Mouse (Mus musculus) forebrain, embryonic 16.5 days (tissue): ENCODE results near the gene Gnb1. TPM values are rescaled to one million over a fixed set of nuclear protein-coding genes. Genes with fewer than 3 reads are reported as not detected.
"Not testable (repeated sequence)": the region's sequence is repeated elsewhere in the genome, so short reads cannot be mapped to it uniquely, and the experiment has no call there.

ENCODE experiments used
- ATAC-seq: fragments of 200-750 bp; cut with Nextera tagmentation; 2 replicates; pipeline ENCODE4 v1.8.0; 2017; ENCODE audit warnings: mild to moderate bottlenecking, moderate library complexity
- H3K27ac ChIP-seq: fragments of 300-500 bp; sonication (generic); 2 replicates; pipeline ENCODE4 v1.5.1; 2014; ENCODE audit warnings: low read length, control low read depth
- H3K27me3 ChIP-seq: fragments of 300-500 bp; sonication (generic); replicated peaks from 2 replicates; pipeline ENCODE4 v1.6.1; 2014; ENCODE audit warnings: low read length; ENCODE audit not compliant: control insufficient read depth, insufficient read depth
- H3K36me3 ChIP-seq: fragments of 300-500 bp; sonication (generic); 2 replicates; pipeline ENCODE4 v1.6.1; 2014; ENCODE audit not compliant: control insufficient read depth, insufficient read depth
- H3K4me1 ChIP-seq: fragments of 300-500 bp; sonication (generic); replicated peaks from 2 replicates; pipeline ENCODE4 v1.6.1; 2014; ENCODE audit warnings: low read length; ENCODE audit not compliant: control insufficient read depth, insufficient read depth
- H3K4me2 ChIP-seq: fragments of 300-500 bp; sonication (generic); 2 replicates; pipeline ENCODE4 v1.6.1; 2014; ENCODE audit warnings: mild to moderate bottlenecking, low read length, control low read depth
- H3K4me3 ChIP-seq: fragments of 300-500 bp; sonication (generic); replicated peaks from 2 replicates; pipeline ENCODE4 v1.5.1; 2014; ENCODE audit warnings: mild to moderate bottlenecking, low read length, control low read depth
- H3K9ac ChIP-seq: fragments of 300-500 bp; sonication (generic); replicated peaks from 2 replicates; pipeline ENCODE4 v1.6.1; 2014; ENCODE audit warnings: low read depth, low read length, control low read depth
- H3K9me3 ChIP-seq: fragments of 300-500 bp; sonication (generic); 2 replicates; pipeline ENCODE4 v1.6.1; 2016; ENCODE audit warnings: low read length; ENCODE audit not compliant: control insufficient read depth
- WGBS: fragments of 180-500 bp; shearing (Covaris S2); extraction: QIAGEN DNeasy Blood & Tissue Kit; methylation state at CpG from one replicate; pipeline ENCODE4 v1.1.7; 2014; 5-methylcytosine and 5-hydroxymethylcytosine counted together
- polyA plus RNA-seq: library from polyadenylated mRNA; unstranded; fragments of >200 nt; fragmentation: Nextera tagmentation; extraction: Ambion mirVana; gene quantifications from 2 replicates; pipeline ENCODE4 v1.2.1, GENCODE M21; 2015

Gnb1 gene
- polyA plus RNA-seq, 1 experiment from 2014 or later, result 1,158 TPM

DNA sequence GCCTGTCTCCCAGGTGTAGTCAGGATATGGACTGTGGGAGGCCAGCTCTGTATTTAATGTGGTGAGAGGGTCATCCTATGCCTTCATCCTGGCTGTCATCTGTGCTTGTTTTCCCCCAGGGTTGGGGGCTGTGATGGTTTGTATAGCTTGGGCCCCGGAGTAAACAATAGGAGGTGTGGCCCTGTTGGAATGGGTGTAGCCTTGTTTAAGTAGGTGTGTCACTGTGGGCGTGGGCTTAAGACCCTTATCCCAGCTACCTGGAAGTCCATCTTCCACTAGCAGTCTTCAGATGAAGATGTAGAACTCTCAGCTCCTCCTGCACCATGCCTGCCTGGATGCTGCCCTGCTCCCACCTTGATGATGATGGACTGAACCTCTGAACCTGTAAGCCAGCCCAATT, 17.4 kb upstream of the Gnb1 start:
- H3K27me3 ChIP-seq, ATAC-seq, H3K4me1 ChIP-seq, H3K27ac ChIP-seq, H3K9ac ChIP-seq, H3K4me3 ChIP-seq, H3K9me3 ChIP-seq, H3K4me2 ChIP-seq, H3K36me3 ChIP-seq: not testable (repeated sequence)
- 64% methylated on average over 2 of the region's 2 CpGs for WGBS

DNA sequence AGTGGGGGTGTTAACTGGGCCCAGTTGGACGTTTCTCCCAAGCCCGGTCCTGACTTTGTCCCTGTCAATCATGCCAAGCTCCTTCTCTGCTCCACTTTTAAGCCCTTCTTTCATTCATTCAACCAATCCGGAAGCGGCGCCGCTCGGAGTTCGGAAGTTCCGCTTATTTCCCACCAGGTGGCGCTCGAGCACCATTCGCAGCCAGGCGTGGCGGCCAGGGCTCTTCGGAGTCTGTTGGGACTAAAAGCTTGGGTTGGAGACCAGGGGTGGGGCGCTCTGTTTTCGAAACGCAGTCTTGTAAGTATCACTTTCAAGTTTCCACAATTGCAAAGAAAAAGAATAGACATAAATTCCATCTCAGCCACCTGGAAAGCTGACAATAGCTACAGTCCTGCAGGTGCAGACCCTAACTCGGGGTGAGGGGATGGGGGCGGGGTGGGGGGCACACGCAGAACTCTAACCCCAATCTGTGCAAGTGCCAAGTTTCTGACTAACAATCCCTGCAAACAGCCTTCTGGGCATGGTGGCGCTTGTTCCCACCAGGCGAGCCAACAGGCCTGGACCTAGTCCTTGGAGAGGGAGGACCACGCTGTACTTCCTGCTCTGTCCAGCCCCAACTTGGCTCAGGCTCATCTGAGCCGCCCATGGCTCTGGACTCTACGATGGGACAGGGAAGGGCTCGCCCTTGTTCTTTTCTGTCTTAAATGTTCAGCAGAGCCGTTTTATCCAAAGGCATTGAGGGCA, 9.6 kb upstream of the Gnb1 start:
- H3K9ac ChIP-seq, result no peak overlapping the region
- ATAC-seq, result peak; percentile 75; the same call in 1 of the 2 replicates
- H3K4me3 ChIP-seq, result no peak overlapping the region
- no peaks in the 10 kb centered on the region for H3K4me1 ChIP-seq
- H3K36me3 ChIP-seq, result no peaks in the 10 kb centered on the region
- H3K27me3 ChIP-seq, result no peaks in the 10 kb centered on the region
- H3K9me3 ChIP-seq, result no peaks in the 10 kb centered on the region
- 22% methylated on average over 28 of the region's 28 CpGs for WGBS
- no peak overlapping the region for H3K27ac ChIP-seq
- peak overlapping the region; percentile 4; the same call in 1 of the 2 replicates for H3K4me2 ChIP-seq

DNA sequence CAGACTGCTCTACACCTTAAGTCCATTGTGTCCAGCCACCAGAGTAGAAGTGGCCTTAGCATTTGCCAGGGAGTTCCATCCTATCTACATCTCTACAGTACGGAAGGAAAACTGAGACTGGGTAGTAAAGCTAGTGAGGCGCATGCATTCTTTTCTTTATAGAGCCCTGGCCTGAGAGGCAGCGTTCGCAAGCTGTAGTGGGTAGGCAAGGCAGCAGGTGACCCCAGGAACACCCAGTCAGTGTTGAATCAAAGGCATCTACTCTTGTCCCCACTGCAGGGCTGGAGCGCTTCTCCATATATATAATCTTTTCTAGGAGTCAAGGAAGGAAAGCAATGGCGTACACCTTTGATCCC, 9.1 kb upstream of the Gnb1 start:
- no peak overlapping the region for H3K9ac ChIP-seq
- no peak overlapping the region for H3K4me3 ChIP-seq
- H3K9me3 ChIP-seq, result no peaks in the 10 kb centered on the region
- H3K36me3 ChIP-seq, result no peaks in the 10 kb centered on the region
- H3K4me1 ChIP-seq, result no peaks in the 10 kb centered on the region
- 93% methylated on average over 6 of the region's 6 CpGs for WGBS
- no peaks in the 10 kb centered on the region for H3K27me3 ChIP-seq
- ATAC-seq, result 0 out of 2 replicates have a peak, but pooled peaks have one; percentile 8
- H3K27ac ChIP-seq, result no peak overlapping the region
- no peak overlapping the region for H3K4me2 ChIP-seq

DNA sequence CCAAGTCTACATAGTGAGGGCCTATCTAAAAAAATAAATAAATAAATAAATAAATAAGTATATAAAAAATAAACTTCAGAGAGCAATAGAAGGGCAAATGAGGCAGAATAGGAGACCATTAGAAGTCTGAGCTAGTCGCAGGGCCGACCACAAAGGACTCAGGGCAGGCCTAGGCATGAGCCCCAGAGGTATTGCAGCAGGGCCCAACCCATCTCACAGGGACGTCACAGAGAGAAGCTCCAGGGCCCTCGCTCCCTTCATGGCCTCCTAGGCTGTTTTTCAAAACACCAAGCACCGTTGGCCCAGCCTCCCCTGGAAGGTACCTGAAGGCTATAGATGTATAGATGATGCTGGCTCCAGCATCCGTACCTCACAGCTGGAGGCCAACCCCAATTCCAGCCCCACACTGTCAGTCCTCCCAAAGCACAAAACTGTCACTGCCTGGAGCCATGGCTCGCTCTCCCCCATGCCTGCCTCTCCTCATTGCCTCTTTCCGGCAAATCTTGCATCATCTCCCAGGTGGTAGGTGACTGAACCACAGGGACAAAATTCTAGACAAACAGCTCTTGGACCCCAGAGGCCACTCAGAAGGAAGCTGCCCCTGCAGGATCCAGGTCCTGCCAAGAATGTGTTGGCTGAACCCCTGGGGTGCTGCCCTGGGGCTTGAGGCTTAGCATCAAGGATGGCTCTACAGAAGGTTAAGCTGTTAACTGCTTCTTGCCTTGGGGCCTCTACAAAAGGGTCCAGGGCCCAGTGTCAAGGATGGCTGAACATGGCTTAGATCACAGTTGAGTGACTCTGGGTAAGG, 8.2 kb upstream of the Gnb1 start:
- no peak overlapping the region for H3K9ac ChIP-seq
- no peak overlapping the region for H3K27ac ChIP-seq
- no peaks in the 10 kb centered on the region; the same call in 1 of the 2 replicates for H3K4me1 ChIP-seq
- no peak overlapping the region for H3K4me2 ChIP-seq
- 66% methylated on average over 8 of the region's 8 CpGs for WGBS
- H3K4me3 ChIP-seq, result no peak overlapping the region
- H3K9me3 ChIP-seq, result no peaks in the 10 kb centered on the region
- H3K27me3 ChIP-seq, result no peaks in the 10 kb centered on the region
- H3K36me3 ChIP-seq, result no peaks in the 10 kb centered on the region
- ATAC-seq, result no peak

DNA sequence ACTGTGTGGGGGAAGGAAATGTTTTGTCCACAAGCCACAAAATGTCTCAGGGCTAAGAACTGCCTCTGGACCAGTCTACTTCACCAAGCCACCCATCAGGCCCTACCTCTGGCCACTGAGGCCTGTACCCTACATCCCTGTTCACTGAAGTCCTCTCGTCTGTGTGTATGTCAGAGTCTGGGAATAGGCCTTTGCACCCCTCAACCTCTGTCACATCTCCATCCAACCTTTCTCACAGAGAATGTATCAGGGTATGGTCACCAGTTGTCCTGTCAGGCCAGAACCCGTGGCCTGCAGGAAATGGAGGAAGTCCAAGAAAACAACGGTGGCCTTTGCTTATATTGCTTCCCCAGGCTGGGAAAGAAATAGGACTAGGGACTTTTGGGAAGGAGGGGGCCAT, 5.6 kb upstream of the Gnb1 start:
- no peaks in the 10 kb centered on the region for H3K36me3 ChIP-seq
- H3K4me1 ChIP-seq, result peaks cover 6% of the 10 kb centered on the region
- 83% methylated on average over 3 of the region's 3 CpGs for WGBS
- H3K27me3 ChIP-seq, result no peaks in the 10 kb centered on the region
- no peak for ATAC-seq
- H3K27ac ChIP-seq, result no peak overlapping the region
- H3K9ac ChIP-seq, result no peak overlapping the region
- no peak overlapping the region for H3K4me2 ChIP-seq
- H3K9me3 ChIP-seq, result no peaks in the 10 kb centered on the region
- no peak overlapping the region for H3K4me3 ChIP-seq

DNA sequence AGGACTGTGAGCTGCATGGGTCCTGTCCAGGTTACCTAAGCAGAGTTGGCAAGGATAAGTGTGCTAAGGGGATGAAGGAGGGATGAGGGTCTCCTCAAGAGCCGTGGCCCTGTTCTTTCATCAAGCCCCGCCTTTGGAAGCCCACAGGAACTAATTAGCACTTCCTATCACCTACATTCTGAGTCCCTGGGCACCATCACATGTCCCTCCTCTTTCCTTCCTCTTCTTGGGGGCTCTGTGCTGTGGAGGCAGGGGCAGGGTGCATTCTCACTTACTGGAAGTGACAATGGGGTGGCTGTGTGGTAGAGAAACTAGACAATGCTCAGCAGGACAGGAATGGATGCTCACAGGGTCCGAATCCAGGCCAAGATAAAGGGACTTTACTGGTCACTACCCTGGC, 3.4 kb upstream of the Gnb1 start:
- peaks cover 8% of the 10 kb centered on the region for H3K4me1 ChIP-seq
- no peak overlapping the region for H3K27ac ChIP-seq
- no peaks in the 10 kb centered on the region for H3K27me3 ChIP-seq

DNA sequence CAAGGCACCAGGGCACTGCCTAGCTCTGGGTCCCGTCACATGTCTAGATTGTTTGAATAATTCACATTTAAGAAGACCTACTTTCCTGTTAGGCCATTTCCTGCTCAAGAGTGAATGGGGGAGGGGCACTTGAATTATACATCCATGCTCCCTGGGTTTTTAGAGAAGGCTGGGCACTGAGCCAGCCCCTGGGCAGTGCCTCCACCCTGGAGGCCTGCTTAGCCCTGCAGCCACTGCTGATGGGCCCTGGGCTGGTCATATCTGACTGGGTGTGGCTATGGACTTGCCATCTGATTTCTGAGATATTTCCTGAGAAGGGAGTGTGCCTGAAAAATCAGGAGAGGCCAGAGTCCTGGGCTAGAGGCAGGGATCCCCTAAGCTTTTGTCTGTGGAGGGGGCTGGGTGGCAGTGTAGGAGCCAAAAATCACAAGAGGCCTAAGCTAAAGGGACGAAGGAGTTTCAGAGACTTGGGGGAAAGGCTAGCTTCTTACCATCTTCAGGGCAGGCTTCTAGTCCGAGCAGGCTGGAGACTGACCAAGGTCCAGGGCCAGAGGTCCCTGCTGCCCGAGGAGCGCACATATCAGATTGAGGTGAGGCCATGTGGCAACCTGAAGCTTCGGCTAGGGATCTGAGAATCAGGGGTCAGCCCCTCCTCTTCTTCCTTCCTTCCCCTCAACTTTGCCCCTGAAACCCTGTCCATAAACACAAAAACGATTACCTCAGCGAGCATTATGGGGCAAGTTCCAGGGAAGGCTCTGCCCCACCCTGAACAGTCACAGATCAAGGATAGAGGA, 2.7 kb upstream of the Gnb1 start:
- 74% methylated on average over 8 of the region's 8 CpGs for WGBS

More for the DNA sequence above, 3.4 kb upstream of the Gnb1 start:
- H3K36me3 ChIP-seq, result no peaks in the 10 kb centered on the region
- no peak for ATAC-seq
- H3K4me3 ChIP-seq, result no peak overlapping the region
- no peak overlapping the region for H3K9ac ChIP-seq
- WGBS, result 36% methylated on average over 3 of the region's 3 CpGs
- H3K9me3 ChIP-seq, result no peaks in the 10 kb centered on the region
- H3K4me2 ChIP-seq, result no peak overlapping the region

DNA sequence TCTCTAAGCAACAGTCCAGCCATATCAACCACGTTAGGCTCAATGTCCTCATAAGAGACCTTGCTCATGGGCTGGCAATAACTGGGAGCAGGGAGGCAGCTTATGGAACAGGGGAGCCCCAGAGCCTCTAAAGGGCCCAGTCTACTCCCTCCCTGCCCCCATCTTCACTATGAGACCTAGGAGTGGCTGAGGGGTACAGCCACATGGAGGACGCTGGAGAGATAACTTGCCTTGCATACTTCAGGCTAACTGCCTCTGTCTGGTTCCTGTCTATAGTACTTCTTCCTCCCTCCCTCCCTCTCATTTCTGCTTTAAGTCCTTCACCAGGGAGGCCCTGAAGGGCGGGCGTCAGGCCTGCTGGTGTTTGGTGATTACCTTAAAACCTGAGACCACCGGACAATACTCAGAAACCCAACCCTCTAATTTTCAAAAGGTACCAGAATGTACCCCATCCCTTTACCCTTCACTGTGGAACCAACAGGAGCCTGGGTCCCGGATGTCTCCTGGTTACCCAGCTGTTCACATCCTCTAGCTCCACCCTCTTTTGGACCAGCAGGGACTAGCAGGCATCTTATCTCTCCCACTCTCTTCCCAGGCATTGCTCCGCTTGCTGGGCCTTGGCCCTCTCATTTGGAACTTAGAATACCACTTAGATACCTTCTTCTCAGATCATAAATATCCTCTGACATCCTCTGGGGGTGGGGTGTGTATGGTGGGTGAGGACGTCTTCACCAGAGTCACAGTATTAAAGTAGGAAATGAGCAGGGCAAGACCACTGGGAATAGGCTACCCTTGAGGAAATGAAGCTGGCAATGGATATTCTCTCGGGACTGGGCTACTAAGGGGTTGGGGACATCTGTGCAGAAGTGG, 1.8 kb upstream of the Gnb1 start:
- ATAC-seq, result no peak
- Histone ChIP-seq H3K9ac (no peak overlapping the region), H3K4me2 (no peak overlapping the region), H3K27me3 (no peaks in the 10 kb centered on the region), H3K27ac (no peak overlapping the region), H3K36me3 (no peaks in the 10 kb centered on the region), H3K4me1 (peaks cover 21% of the 10 kb centered on the region), H3K4me3 (no peak overlapping the region), H3K9me3 (no peaks in the 10 kb centered on the region)
- WGBS, result 82% methylated on average over 9 of the region's 9 CpGs

More for the DNA sequence above, 2.7 kb upstream of the Gnb1 start:
- Histone ChIP-seq H3K4me3 (no peak overlapping the region), H3K9ac (no peak overlapping the region), H3K4me1 (peaks cover 11% of the 10 kb centered on the region), H3K27ac (0 out of 2 replicates have a peak overlapping the region, but pooled peaks have one; percentile 13), H3K9me3 (no peaks in the 10 kb centered on the region), H3K27me3 (no peaks in the 10 kb centered on the region), H3K36me3 (no peaks in the 10 kb centered on the region), H3K4me2 (no peak overlapping the region)
- peak; percentile 16; the same call in 1 of the 2 replicates for ATAC-seq
